Mouse (Mus musculus) G1E (cell line): Measurements from ENCODE around the gene Ltbp1.

Experiments used
- CTCF ChIP-seq: IDR thresholded peaks from 2 replicates; pipeline ENCODE4 v1.5.1; 2012; ENCODE audit warnings: low read depth, low read length, inconsistent platforms, mixed read lengths
- GATA1 ChIP-seq: IDR thresholded peaks from 2 replicates; pipeline ENCODE4 v1.6.1; 2012; ENCODE audit warnings: borderline replicate concordance, low read length, inconsistent platforms, mixed read lengths
- TAL1 ChIP-seq: conservative IDR thresholded peaks from 2 replicates; pipeline ENCODE4 v1.6.1; 2012; ENCODE audit warnings: low read depth, low read length, inconsistent platforms, mixed read lengths

GRCm38 (mm10) chr17:74990561-74990960, 14.8 kb upstream of the Ltbp1 start:
- TF ChIP-seq CTCF = no peak
- no peak for TF ChIP-seq GATA1
- no peak for TF ChIP-seq TAL1
